Mouse (Mus musculus) hematopoietic stem cell, adult 5-6 weeks (primary cell): Measurements from ENCODE around the gene Opcml. TPM values are rescaled to one million over a fixed set of nuclear protein-coding genes. Genes with fewer than 3 reads are reported as not detected.

Source experiments
- ATAC-seq, 2 experiments: fragments of 125-278 bp in 1 of 2; replicated peaks in 1 of 2; 2 replicates each; pipeline ENCODE4 v1.8.0; 2016 to 2017; ENCODE audit warnings: inconsistent platforms in 2 of 2, mild to moderate bottlenecking in 2 of 2, moderate number of reproducible peaks in 2 of 2, low read depth in 1 of 2, moderate TSS enrichment in 1 of 2; ENCODE audit not compliant: low FRiP score in 2 of 2, poor library complexity in 2 of 2, severe bottlenecking in 2 of 2, insufficient read depth in 1 of 2, low TSS enrichment in 1 of 2
- total RNA-seq: library from RNA; stranded (forward); fragments of 172-1452, 232-1000 nt; gene quantifications from 2 replicates; pipeline ENCODE4 v1.2.3, GENCODE M21; 2017

The Opcml gene
- total RNA-seq, 1 experiment from 2014 or later = not detected

DNA sequence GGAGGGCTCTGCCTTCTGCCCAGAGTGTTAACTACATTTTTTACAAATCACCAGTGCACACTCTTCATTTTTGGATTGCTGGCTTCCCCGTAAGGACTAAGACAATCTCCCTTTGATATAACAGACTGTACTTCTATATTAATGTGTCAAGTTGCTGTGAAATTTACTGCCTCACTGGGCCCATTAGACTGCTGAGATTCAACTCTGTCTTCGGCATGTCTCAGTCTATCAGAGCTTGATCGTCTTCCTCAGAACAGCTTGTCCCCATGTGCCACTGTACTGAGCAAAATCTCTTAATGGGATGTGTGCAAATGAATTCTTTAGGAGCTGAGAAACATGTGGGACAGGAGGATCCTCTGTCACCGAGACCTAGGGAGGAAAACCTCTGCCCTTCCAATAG is 970.9 kb downstream of the Opcml start:
- ATAC-seq = no peak

DNA sequence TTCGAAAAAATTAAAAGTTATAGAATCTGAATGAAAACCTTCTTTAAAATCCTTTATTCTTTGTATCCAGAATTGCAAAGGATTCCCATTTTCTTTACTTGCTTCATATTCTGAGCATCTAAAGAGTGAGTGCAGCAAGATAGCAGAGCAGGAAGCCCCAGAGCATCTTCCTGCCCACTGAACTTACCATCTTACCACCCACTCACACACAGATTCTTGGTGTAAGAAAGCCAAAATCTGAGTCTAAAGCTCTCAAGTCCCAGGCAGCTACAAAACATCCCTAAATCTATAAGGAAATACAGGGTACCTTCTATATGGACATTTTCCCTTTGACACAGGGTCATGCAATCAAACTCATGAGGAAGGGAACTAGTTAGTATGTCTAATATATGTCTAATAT is 973.6 kb downstream of the Opcml start:
- ATAC-seq = no peak

DNA sequence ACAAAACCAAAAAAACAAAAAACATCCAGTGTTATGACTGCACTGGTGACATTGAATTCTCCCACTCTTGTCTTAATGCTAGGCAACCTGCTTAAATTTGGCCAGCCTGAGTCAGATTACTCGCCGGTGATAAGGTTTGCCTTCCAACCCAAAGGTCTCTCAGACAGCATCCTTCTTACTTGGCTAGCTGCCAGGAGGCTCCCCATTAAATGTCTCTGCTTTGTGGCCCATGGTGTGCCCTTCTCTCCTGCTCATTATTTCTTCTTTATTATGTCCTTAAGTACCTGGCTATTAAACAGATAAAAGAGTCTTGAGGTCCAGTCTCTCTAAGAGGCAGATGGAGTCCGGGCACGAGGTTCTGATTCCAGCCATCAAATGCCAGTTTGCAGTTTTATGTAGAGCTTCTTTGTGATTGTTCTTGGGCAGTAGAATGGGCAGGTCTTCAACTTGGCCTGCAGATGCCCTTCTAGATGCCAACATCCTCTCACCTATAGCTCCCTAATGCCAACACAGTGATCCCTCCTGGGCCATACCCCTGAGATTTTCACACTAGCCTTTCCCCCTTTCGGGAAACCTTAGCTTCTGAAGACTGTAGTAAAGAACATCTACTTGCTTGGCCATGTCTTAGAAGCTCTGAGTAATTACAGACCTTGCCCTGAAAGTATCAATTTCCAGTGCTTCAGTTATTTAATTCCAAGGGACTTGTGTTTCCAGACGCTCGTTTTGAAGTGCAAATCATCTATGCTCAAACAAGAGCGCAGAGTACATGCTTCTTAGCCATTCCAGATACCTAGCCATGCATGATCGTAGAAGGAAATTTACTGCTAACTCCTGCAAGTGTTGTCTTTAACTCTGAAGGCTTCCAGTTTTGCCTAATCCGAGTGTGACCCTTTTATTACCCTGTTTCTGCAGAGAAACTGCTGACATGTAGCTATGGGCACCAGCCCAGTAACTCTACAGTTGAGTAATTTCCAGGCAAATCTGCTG is 986.2 kb downstream of the Opcml start:
- ATAC-seq = no peak

DNA sequence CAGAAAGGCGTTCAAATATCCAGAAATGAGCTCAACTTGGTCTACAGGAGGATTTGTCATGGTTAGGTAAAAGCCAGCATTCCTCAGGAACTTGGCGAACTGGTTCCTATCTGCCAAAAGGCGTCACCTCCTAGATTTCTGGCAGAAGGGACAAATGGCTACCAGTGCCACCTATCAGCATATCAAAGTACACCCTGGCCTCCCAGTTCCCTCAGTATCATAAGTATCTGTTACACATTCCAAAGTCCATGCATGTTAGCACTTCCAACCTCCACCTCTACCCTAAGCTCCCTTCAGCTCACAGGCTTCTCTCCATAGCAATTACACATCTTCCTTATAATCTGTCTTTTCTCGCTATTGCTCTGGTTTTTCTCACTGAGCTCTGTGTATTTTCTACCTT is 993.3 kb downstream of the Opcml start:
- ATAC-seq = no peak

DNA sequence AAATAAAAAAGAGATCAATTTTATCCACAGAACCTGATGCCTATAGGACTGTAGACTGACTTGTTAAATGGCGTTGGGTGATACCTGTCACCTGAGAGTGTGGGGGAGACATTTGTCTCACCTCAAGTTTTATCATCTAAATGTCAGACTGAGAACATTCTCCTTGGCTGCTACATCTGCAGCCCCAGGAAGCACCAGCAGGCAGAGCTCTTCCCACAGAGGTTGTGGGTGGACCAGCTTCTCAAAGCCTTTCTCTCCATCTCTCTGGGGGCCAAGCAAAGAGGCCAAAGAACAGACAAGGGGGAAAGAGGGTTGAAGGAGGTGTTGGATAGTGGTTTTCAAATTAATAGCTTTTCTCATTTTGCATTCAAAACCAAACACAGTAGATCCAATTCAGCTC is 998.9 kb downstream of the Opcml start:
- ATAC-seq = no peak

DNA sequence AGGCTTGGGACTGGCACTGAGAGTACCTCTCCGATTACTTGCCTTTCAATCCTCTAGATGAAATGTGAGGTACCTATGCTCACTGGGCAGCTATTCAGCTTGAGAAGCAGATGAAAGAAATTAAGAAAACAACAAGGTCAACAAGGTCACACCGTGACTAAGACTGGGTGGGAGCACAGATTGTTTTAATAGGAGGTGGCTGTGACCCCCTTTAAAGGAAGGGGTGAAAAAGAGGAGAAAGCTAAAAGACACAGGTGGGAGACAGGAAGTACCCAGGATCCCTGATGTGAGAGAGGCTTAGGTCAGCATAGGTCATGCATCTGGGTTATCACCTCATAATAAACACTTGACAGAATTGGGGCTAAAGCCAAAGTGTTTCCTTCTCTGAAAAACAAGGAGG is 1009.5 kb downstream of the Opcml start:
- ATAC-seq = no peak

DNA sequence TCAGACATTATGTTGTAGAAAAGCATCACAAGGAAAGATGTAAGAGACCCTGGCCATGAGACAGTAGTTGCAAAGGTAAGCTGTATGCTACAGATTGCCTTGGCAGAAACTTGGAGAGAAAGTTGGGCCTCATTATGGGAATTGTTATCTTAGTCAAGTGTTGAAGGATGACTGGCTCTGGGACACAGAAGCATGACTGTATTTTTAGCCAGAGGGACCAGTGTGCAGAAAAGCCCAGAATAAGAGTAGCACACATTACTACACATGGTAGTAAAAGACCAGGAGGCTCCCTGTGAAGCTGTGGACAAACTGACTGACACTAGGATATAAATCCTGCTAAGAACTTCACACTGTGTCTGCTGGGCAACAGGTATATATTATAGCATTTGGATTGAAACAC is 1016.1 kb downstream of the Opcml start:
- ATAC-seq = no peak

DNA sequence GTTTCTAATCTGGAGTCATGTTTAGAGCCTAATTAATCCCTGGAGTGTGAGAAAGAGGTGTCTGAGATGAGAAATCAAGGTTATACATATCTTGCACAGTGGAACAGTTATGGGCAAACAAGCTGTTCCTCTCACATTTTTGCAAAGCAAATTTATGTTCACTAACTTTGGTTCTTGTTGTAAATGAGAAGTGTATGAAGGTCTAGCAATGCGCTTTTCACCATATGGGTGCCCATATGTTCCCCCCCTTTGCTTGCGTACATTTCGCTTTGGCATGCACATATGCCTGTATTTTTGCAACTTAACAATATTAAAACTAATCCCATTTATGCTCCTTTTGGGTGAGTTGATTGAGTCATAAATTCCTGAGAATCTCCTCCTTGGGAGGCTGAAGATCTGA is 1031.5 kb downstream of the Opcml start:
- ATAC-seq = no peak

DNA sequence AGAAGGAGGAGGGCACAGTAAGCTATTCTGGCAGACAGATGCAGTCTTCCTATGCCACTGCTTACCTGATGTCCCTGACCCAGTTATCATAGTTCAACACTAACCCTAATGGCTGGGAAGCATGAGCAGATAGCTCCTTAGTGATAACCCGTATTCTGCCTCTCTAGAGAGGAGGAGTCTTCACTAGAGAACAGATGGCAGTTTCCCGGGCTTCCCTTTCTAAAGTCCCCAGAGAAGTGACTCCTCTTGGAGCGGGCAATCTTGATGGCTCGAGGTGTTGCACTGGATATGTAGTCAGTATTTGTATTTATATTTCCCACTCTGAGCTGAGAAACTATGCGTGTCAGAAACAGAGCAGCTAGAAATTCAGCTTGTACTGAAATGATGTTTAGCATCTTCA is 1031.9 kb downstream of the Opcml start:
- no peak for ATAC-seq

DNA sequence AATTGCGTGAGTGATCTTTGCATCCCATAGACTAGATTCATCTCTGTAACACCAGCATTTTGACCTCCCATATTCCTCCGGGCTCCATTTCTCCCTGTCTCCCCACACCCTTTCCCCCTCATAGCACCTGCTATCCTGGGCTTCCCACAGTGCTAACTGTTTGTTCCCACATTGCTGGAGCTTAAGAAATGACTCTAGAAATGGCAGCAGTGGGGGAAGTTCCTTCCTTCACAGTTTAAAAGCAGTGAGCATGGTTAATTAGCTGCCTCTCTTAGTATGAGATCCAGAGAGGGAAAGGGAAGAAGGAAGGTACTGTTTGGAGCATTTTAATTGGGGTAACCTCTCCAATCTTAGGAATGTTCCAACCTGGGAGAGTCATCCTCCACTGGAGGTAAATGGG is 1035.2 kb downstream of the Opcml start:
- no peak for ATAC-seq

DNA sequence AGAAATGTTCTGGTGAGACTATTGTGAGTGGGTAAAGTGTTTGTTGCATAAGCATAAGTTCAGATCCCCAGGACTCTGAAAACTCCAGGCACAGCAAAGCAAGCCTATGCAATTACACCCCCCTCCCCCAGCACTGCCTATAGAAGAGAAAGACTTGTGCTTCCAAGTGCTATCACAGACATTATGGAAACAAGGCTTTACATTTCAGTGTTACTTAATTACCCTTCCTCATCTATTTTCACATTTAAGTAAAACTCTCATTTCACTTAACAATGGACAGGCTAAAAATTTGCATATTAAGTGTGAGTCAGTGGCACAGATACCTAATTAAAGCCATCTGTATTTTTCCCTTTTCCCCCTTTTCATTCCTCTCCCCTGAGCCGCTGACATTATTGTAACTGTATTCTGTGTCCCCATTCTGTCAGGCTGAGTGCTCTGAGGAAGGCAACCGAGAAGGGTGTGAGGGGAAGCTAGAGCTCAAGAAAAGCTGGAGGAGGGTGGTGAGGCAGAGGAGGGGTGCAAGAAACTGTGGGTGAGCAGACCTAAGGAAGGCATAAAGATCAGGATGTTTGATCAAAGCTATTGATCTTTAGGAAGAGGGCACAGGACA is 1055.5 kb downstream of the Opcml start:
- no peak for ATAC-seq

DNA sequence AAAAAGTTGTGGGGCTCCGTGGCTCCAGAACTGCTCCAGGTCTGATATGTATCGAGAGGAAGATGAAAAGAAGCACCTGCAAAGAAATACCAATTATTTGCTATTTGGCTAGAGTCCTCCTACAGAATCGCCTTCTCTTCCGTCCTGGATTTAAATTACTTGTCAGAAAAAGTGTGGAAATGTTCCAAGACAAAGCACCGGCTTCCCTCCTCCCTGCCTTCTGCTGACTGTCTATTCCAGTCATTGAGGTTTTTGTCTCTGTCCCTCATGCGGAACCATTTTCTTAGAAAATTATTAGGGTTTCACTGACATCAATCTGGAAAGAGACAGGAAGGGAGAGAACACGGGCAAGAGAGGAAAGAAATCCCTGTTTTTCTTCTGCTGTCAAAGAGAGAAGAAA is 1065.3 kb downstream of the Opcml start:
- ATAC-seq = no peak

DNA sequence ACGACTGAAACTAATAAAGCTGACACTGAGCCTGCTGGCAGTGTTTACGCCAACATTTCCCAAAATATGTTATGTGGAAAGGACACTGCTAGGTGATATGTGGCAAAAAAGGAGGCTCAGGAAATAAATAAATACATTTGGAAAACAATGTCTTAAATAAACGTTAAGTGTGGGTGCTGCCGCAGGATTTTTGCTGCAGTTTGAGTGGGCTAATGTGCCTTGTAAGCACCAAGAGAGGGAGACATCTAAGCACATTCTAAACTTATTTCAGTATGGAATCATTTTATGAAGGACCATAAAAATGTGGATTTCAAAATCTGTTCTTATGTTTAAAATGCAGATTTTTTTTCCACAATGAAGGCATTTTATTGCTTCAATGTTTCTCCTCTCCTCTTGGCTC is 1071.4 kb downstream of the Opcml start:
- ATAC-seq = no peak

DNA sequence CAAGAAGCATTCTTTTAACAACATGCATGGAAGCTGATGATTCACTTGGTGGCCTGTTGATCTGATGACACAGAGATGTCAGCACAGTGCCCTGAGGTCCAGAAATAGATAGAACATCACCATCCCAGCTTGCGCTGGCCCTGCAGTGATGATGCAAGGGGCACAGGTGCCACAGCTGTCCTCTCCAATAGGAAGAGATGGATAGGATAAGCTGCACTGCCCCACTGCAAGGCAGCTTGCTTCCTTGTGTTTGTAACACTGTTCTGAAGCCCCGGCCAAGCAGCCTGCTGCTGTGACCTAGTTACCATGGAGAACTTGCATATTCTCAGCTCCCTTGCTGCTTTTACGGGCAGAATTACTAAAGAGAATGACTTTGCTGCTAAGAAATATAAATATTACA is 1076.7 kb downstream of the Opcml start:
- ATAC-seq = no peak

DNA sequence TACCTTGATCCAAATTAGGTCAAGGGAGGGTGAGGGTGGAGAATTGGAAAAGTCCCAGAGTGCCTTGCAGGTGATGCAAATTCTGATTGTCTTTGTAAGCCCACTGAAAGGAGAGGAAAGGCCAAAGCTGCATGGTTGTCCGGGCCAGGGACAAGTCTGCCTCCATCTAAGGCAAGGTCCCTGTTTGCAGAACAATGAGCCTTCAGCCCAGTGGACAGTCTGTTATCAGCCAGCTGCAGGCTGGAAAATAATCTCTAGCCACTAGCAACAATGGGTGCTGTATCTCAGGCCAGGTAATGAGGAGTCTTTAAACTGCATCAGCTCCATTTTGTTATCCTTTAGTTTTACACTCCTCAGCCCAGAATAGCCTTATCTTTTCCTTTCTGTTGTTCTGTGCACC is 1079.9 kb downstream of the Opcml start:
- ATAC-seq = no peak

DNA sequence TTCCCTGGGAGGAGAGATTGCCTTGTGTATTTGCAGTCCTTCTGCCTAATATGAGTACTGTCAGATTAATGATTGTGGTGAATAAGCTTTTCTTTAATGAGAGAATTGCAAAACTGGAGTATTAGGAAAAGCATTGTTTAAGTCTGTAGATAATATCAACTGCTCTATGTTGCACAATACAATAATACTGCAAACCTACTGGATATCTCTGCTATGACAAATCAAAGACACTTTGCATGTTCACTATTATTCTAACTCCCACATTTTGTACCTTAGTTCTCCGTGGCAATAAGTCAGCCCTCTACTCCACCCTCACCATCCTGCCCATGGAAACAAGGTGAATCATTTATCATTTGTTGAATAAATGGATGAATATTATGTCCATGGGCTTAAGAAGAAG is 1092.0 kb downstream of the Opcml start:
- no peak for ATAC-seq

DNA sequence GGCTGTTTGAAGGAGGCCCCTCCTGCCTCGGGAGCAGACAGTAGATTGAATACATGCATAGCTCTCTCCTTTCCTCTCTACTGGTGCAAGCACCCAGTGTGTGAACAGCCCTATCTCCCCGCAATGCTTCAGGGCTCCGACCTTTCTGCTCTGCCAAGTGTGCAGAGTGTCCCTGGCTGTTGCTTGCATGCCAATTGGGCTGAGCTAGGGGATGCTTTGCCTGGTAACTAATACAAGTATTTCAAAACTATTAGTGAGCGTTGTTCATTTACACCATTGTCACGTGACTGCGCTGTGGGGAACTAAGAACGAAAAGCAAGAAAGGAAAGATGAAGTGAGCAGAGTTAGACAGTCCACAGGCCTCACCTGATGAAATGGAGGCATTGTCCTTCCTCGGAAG is 1101.0 kb downstream of the Opcml start:
- ATAC-seq = no peak

DNA sequence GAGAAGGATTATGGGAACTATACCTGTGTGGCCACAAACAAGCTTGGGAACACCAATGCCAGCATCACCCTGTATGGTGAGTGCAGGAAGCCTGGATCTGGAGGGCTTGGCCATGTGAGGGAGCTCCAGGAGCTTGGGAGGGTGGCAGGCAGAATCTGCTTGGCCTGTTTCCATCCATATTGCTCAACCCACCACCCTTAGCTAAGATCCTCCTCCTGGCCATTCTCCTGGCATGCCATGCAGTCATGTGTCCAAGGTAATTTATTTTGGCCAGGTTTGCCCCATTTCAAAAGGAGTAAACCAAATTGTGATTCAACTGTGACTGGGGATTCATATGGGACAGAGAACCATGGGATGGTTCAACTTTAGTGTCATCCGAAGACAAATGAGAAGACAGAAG is 1112.7 kb downstream of the Opcml start:
- ATAC-seq = no peak

DNA sequence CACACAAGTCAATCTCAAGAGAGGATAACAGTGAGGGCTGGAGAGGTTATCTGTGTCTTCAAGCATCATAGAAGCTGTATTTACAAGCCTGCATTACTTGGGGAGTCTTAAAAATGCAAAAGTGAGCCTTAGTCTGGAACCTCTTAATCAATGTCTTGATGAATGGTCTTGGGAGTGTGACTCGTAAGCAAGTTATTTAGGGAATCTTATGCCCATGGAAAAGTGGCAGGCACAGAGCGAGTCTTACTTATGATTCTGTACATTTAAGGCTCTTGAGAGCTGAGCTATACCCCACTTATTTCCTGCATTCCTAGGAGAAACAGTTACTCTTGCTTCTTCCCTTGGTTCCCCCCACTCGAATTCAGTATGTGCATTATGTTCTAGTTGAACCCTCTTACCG is 1119.2 kb downstream of the Opcml start:
- no peak for ATAC-seq
